Mouse (Mus musculus) testis, postnatal 14 days (tissue): ENCODE data around the gene Dusp6.

Experiments used
- DNase-seq: peaks from one replicate; pipeline ENCODE4 v3.0.0; 2021; ENCODE audit warnings: low spot score

Dusp6 gene

GRCm38 (mm10) chr10:99246797-99247508 lies 16.1 kb upstream of the Dusp6 start:
- DNase-seq = no peak

- no peak for DNase-seq
These were observed 12.2 kb upstream of the Dusp6 start for GRCm38 (mm10) chr10:99250874-99251281.

GRCm38 (mm10) chr10:99253412-99253811 lies 9.6 kb upstream of the Dusp6 start:
- DNase-seq = no peak

GRCm38 (mm10) chr10:99255830-99256570 lies 7.0 kb upstream of the Dusp6 start:
- DNase-seq = no peak

GRCm38 (mm10) chr10:99257531-99257930 lies 5.5 kb upstream of the Dusp6 start:
- DNase-seq = no peak

- no peak for DNase-seq
These were observed 3.2 kb upstream of the Dusp6 start for GRCm38 (mm10) chr10:99259840-99260239.

GRCm38 (mm10) chr10:99261151-99261635 lies 1.8 kb upstream of the Dusp6 start:
- peak; percentile 41 for DNase-seq

GRCm38 (mm10) chr10:99261636-99262318 lies 1.3 kb upstream of the Dusp6 start:
- DNase-seq = peak; percentile 72

- no peak for DNase-seq
These were observed 638 bp upstream of the Dusp6 start for GRCm38 (mm10) chr10:99262319-99262866.

- no peak for DNase-seq
These were observed 589 bp downstream of the Dusp6 start for GRCm38 (mm10) chr10:99263419-99264221.

GRCm38 (mm10) chr10:99264301-99265010 lies 1.4 kb downstream of the Dusp6 start:
- DNase-seq = no peak

GRCm38 (mm10) chr10:99265011-99265694 lies 2.1 kb downstream of the Dusp6 start:
- no peak for DNase-seq

GRCm38 (mm10) chr10:99266025-99266424 lies 3.0 kb downstream of the Dusp6 start:
- DNase-seq = no peak

- DNase-seq = no peak
These were observed 4.6 kb downstream of the Dusp6 start for GRCm38 (mm10) chr10:99267621-99268020.

GRCm38 (mm10) chr10:99268421-99269300 lies 5.6 kb downstream of the Dusp6 start:
- DNase-seq = no peak

- no peak for DNase-seq
These were observed 6.3 kb downstream of the Dusp6 start for GRCm38 (mm10) chr10:99269301-99269701.

- no peak for DNase-seq
These were observed 6.7 kb downstream of the Dusp6 start for GRCm38 (mm10) chr10:99269704-99270103.

- DNase-seq = no peak
These were observed 7.4 kb downstream of the Dusp6 start for GRCm38 (mm10) chr10:99270406-99270805.

GRCm38 (mm10) chr10:99271016-99271415 lies 8.0 kb downstream of the Dusp6 start:
- no peak for DNase-seq
